Mouse (Mus musculus) E14TG2a.4 (cell line): ENCODE measurements around the gene Tpm4.

ENCODE experiments used
- CTCF ChIP-seq: conservative IDR thresholded peaks from 2 replicates; pipeline ENCODE4 v1.5.1; 2014; ENCODE audit warnings: low read length
- NANOG ChIP-seq: IDR thresholded peaks from 2 replicates; pipeline ENCODE4 v1.6.1; 2014; ENCODE audit warnings: borderline replicate concordance, low read length, mixed read lengths

- no peak for TF ChIP-seq CTCF
- TF ChIP-seq NANOG, result no peak
Measured at GRCm38 (mm10) chr8:72169098-72169668, 34.4 kb downstream of the Tpm4 start.
